Mouse (Mus musculus) forebrain, embryonic 14.5 days (tissue): ENCODE results near the gene Klhl3. TPM values are rescaled to one million over a fixed set of nuclear protein-coding genes. Genes with fewer than 3 reads are reported as not detected.

ENCODE experiments used
- ATAC-seq: fragments of 200-750 bp; cut with Nextera tagmentation; 2 replicates; pipeline ENCODE4 v1.8.0; 2017; ENCODE audit warnings: mild to moderate bottlenecking, moderate library complexity
- DNase-seq: peaks from one replicate; pipeline ENCODE4 v3.0.0-alpha.2; 2015; ENCODE audit warnings: low spot score
- H3K27ac ChIP-seq: fragments of 300-500 bp; sonication (generic); 2 replicates; pipeline ENCODE4 v1.5.1; 2014; ENCODE audit warnings: low read depth, mild to moderate bottlenecking, control low read depth, low read length, moderate library complexity
- H3K27me3 ChIP-seq: fragments of 300-500 bp; sonication (generic); replicated peaks from 2 replicates; pipeline ENCODE4 v1.6.1; 2014; ENCODE audit warnings: low read length, control low read depth, mixed read lengths; ENCODE audit not compliant: control insufficient read depth, insufficient read depth
- H3K36me3 ChIP-seq: fragments of 300-500 bp; sonication (generic); 2 replicates; pipeline ENCODE4 v1.6.1; 2014; ENCODE audit warnings: low read length, control low read depth; ENCODE audit not compliant: control insufficient read depth, insufficient read depth
- H3K4me1 ChIP-seq: fragments of 300-500 bp; sonication (generic); 2 replicates; pipeline ENCODE4 v1.6.1; 2014; ENCODE audit warnings: antibody characterized with exemption, low read length, control low read depth; ENCODE audit not compliant: control insufficient read depth, insufficient read depth
- H3K4me2 ChIP-seq: fragments of 300-500 bp; sonication (generic); 2 replicates; pipeline ENCODE4 v1.6.1; 2014; ENCODE audit warnings: mild to moderate bottlenecking, control low read depth, low read length
- H3K4me3 ChIP-seq: fragments of 300-500 bp; sonication (generic); 2 replicates; pipeline ENCODE4 v1.5.1; 2014; ENCODE audit warnings: low read depth, low read length, control low read depth
- H3K9ac ChIP-seq: fragments of 300-500 bp; sonication (generic); 2 replicates; pipeline ENCODE4 v1.6.1; 2014; ENCODE audit warnings: mild to moderate bottlenecking, low read length, control low read depth, moderate library complexity
- H3K9me3 ChIP-seq: fragments of 300-500 bp; sonication (generic); replicated peaks from 2 replicates; pipeline ENCODE4 v1.6.1; 2016; ENCODE audit warnings: low read length, control low read depth, mixed read lengths; ENCODE audit not compliant: control insufficient read depth
- WGBS: fragments of 180-500 bp; shearing (Covaris S2); extraction: QIAGEN DNeasy Blood & Tissue Kit; methylation state at CpG from one replicate; pipeline ENCODE4 v1.1.7; 2014; 5-methylcytosine and 5-hydroxymethylcytosine counted together
- polyA plus RNA-seq: library from polyadenylated mRNA; unstranded; fragments of >200 nt; fragmentation: Nextera tagmentation; extraction: Ambion mirVana; gene quantifications from 2 replicates; pipeline ENCODE4 v1.2.1, GENCODE M21; 2014

Klhl3 gene
- polyA plus RNA-seq, 1 experiment from 2014 or later = 5.3 TPM

DNA sequence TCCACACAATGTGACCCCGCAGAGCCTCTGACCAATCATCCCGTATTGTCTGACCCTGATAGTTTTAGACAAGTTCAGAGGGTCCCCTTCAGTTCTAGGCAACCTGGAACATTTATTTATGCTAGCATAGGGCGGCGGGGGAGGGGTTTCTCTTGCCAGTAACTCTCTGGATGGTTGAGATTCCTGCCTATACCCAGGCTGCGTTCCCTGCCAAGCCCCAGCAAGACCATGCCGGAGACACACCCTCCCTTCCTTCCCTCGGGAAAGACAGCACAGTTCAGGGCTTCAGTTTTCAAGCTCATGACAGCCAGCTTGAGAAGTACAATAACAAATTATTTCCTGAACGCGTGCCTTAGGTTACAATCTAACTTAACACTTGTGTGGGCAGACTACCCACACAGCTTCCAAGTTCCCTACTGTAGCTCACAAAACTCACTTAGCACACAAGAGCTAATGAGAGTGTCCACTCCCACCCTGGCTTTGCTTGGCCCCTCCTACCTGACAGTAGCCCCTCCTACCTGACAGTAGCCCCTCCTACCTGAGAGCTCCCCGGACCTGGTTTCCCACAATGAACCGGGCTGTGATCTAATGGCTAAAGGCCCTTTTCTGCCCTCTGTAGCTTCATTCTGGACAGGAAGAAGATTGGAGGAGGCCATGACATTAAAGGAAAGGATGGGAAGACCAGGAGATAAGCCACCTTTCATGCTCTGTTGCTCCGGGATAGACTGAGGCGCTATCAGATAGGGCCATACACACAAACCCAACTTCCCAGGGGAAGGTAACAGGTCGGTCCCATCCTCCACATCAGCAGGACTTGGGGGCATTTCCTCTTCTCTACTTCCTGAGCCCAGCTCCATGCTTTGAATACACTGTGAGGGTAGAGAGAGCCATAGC lies 46.6 kb downstream of the Klhl3 start:
- ATAC-seq (no peak), DNase-seq (no peak)
- Histone ChIP-seq H3K4me1 (0 out of 2 replicates have a peak, but pooled peaks cover 5% of the 10 kb centered on the region), H3K27me3 (no peaks in the 10 kb centered on the region), H3K4me3 (no peak overlapping the region), H3K27ac (no peak overlapping the region), H3K36me3 (no peaks in the 10 kb centered on the region; the same call in 1 of the 2 replicates), H3K4me2 (no peak overlapping the region), H3K9ac (no peak overlapping the region), H3K9me3 (no peaks in the 10 kb centered on the region)
- WGBS = 82% methylated on average over 14 of the region's 14 CpGs

DNA sequence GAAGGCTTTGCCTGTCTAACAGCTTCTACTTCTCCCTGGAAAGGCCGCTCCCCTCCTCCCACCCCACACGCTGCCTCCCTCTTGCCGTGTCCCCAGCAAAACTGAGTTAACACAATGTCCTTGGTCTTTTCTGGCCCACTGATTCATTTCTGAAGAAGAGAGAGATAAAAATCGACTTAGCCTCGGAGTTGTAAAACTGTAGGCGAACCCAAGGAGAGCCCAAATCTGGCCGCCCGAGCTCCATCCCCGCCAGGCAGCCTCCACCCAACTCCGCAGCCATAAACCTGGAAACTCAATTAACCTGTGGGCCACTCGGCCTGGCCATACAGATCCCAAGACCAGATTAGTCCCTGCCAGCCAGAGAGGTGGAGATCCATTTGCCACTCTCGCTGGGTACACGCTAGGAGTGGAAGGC lies 47.3 kb downstream of the Klhl3 start:
- no peak overlapping the region for H3K27ac ChIP-seq
- H3K27me3 ChIP-seq = no peaks in the 10 kb centered on the region
- H3K4me3 ChIP-seq = no peak overlapping the region
- WGBS = 90% methylated on average over 13 of the region's 13 CpGs
- no peak overlapping the region for H3K4me2 ChIP-seq
- 0 out of 2 replicates have a peak, but pooled peaks cover 5% of the 10 kb centered on the region for H3K4me1 ChIP-seq
- no peak overlapping the region for H3K9ac ChIP-seq
- no peaks in the 10 kb centered on the region for H3K9me3 ChIP-seq
- H3K36me3 ChIP-seq = no peaks in the 10 kb centered on the region; the same call in 1 of the 2 replicates
- DNase-seq (no peak), ATAC-seq (no peak)

DNA sequence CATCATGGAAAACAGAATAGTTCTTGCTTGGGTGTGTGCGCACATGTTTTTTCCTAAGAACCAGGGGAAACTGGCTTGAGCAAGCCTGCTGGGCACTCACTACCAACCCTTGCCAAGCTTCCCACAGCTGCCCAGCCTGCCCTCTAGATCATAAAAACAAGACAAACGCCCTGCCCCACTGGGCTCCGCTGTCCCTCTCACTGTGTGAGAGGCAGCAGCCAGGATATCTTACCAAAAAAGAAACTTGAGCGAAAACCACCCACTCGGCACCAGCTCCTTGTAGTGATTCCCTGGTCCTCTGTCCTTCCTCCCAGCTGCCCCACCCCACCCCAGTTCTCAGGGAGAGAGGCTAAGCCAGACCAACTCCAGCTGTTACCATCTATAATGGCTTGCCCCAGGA lies 48.1 kb downstream of the Klhl3 start:
- ATAC-seq = no peak
- no peak for DNase-seq

DNA sequence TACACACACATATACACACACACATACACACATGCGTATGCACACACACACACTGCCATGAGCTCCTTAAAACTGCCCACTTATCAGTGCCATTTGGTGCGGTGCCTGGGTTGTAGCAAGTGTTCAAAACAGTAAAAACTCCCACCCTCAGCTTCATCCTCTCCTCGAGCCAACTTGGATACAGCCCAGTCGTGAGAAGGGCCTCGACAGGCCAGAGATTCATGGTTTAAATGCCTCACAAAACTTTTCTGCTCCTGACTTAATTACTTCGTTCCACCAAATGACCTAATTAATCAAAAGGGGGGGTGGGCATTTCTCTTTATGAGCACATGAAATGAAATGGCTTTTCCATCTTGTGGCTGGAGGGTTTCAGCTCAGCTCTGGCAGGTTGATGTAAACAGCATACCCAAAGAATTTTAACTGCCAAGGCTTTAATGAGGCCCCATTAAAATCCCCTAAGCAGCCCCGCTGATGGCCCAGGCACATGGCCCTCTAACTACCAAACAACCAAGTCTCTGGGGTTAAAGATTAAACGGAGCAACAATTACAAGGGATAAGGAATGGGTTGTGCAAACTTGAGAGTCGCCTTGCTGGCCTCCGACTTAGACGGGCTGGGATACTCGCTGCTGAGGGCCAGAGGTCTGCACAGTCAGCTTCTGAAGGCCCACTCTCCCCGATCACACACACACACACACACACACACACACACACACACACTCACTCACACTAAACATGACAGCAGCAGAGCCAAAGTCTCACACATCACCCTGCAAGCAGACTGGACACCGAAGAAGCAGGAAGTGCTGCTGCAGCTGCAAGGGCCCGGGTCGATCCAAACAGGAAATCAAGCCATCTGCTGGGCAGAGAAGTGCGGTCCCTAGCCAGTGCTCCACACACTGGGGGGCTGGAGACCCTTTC lies 55.2 kb downstream of the Klhl3 start:
- Histone ChIP-seq H3K4me2 (no peak overlapping the region), H3K4me3 (no peak overlapping the region), H3K27me3 (no peaks in the 10 kb centered on the region), H3K9me3 (0 out of 2 replicates have a peak, but pooled peaks cover 3% of the 10 kb centered on the region), H3K4me1 (peaks cover 7% of the 10 kb centered on the region), H3K27ac (0 out of 2 replicates have a peak overlapping the region, but pooled peaks have one; percentile 21), H3K36me3 (no peaks in the 10 kb centered on the region; the same call in 1 of the 2 replicates), H3K9ac (no peak overlapping the region)
- ATAC-seq (peak; percentile 87), DNase-seq (peak; percentile 90)
- WGBS = 16% methylated on average over 17 of the region's 17 CpGs

More for the DNA sequence above, 48.1 kb downstream of the Klhl3 start:
- no peak overlapping the region for H3K4me3 ChIP-seq
- no peaks in the 10 kb centered on the region for H3K4me1 ChIP-seq
- H3K27me3 ChIP-seq = no peaks in the 10 kb centered on the region
- H3K9ac ChIP-seq = no peak overlapping the region
- no peaks in the 10 kb centered on the region for H3K9me3 ChIP-seq
- no peaks in the 10 kb centered on the region; the same call in 1 of the 2 replicates for H3K36me3 ChIP-seq
- H3K27ac ChIP-seq = no peak overlapping the region
- H3K4me2 ChIP-seq = no peak overlapping the region
- WGBS = 88% methylated on average over 5 of the region's 5 CpGs

DNA sequence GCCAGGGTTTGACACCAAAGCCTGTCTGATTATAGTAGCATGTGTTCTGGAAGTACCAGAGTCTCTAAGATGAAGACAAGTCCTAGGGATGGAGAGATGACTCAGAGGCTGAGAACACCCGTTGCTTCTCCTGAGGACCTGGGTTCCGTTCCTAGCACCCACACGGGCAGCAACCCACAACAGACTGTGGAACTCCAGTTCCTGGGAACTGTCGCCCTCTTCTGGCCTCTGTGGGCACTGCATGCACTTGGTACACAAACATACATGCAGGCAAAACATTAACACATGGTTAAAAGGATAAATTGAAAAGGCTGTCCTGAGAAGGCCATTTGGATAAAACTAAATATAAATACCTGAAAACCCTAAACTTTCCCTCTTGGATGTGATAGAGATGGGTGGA lies 56.8 kb downstream of the Klhl3 start:
- ATAC-seq = no peak
- H3K4me1 ChIP-seq = peaks cover 7% of the 10 kb centered on the region
- no peak overlapping the region for H3K4me3 ChIP-seq
- H3K36me3 ChIP-seq = no peaks in the 10 kb centered on the region
- H3K9me3 ChIP-seq = 0 out of 2 replicates have a peak, but pooled peaks cover 3% of the 10 kb centered on the region
- no peaks in the 10 kb centered on the region for H3K27me3 ChIP-seq
- H3K4me2 ChIP-seq = no peak overlapping the region
- H3K27ac ChIP-seq = no peak overlapping the region
- no peak for DNase-seq
- H3K9ac ChIP-seq = no peak overlapping the region
- WGBS = 86% methylated on average over 4 of the region's 4 CpGs

DNA sequence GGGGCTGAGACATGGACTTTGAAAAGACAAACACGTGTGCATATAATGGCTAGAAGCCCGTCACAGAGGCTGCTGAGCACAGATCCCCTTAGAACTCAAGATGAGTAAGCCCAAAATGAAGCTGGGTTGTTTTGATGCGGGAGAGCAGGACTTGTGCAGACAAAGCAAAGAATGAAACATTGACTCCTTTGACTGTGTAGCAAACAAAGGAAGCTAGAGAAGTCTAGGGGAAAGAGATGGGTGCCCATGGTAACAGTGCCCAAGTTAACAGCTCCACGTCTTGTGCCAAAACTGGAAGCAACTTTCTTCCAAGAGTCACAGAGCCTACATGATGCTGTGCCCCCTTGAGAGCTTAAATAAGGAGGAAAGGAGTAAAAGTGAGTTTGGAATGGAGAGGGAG lies 59.8 kb downstream of the Klhl3 start:
- peaks cover 6% of the 10 kb centered on the region for H3K4me1 ChIP-seq
- 66% methylated on average over 4 of the region's 4 CpGs for WGBS
- no peak for DNase-seq

DNA sequence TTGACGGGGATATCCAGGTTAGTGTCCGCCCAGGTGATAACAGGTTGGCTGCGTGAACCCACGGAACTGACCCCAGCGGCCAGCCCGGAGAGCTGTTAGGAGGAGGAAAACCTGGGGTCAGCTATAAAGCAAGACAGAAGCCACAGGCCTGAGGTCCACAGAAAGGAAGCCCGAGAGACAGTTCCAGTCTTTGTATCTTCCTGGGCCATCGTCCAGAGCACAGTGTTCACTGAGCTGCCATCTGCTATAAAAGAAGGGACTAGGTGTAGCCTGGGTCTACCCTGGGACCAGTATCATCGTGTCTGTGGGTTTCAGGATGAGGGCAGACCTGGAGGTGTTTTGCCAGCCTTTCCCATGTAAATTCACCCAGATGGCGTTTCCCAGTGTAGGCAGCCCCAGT lies 61.7 kb downstream of the Klhl3 start:
- Histone ChIP-seq H3K4me2 (no peak overlapping the region), H3K27ac (no peak overlapping the region), H3K9me3 (0 out of 2 replicates have a peak, but pooled peaks cover 3% of the 10 kb centered on the region), H3K4me1 (no peaks in the 10 kb centered on the region), H3K36me3 (no peaks in the 10 kb centered on the region), H3K27me3 (no peaks in the 10 kb centered on the region), H3K4me3 (no peak overlapping the region), H3K9ac (no peak overlapping the region)
- ATAC-seq = no peak
- WGBS = 83% methylated on average over 10 of the region's 10 CpGs
- DNase-seq = no peak

More for the DNA sequence above, 59.8 kb downstream of the Klhl3 start:
- no peak for ATAC-seq
- H3K9ac ChIP-seq = no peak overlapping the region
- H3K4me2 ChIP-seq = no peak overlapping the region
- H3K4me3 ChIP-seq = no peak overlapping the region
- H3K36me3 ChIP-seq = no peaks in the 10 kb centered on the region
- no peaks in the 10 kb centered on the region for H3K27me3 ChIP-seq
- H3K9me3 ChIP-seq = 0 out of 2 replicates have a peak, but pooled peaks cover 3% of the 10 kb centered on the region
- H3K27ac ChIP-seq = no peak overlapping the region

DNA sequence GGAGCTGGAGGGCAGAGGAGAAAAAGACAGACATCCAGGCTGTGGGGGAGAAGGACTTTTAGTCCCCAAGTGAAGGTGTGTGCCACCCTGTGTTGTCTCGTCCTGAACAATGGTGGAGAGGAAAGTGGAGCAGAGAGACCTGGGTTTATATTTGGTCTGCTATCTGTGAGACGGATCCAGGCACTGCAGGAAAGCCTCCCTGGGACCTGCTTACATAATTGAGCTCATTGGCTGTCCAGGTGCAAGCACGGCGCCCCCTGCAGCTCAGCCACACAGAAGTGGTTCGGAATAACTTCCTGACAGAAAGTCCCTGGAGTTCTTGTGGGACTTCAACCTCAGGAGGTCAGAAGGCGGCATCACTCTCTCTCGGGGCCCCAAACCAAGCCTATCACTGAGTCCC lies 62.1 kb downstream of the Klhl3 start:
- Histone ChIP-seq H3K36me3 (no peaks in the 10 kb centered on the region), H3K4me2 (no peak overlapping the region), H3K9me3 (no peaks in the 10 kb centered on the region), H3K4me3 (no peak overlapping the region), H3K27ac (no peak overlapping the region), H3K4me1 (no peaks in the 10 kb centered on the region), H3K27me3 (no peaks in the 10 kb centered on the region), H3K9ac (no peak overlapping the region)
- no peak for DNase-seq
- 59% methylated on average over 7 of the region's 7 CpGs for WGBS
- no peak for ATAC-seq
